Mouse (Mus musculus) Patski (cell line): ENCODE measurements around the gene Agbl3. TPM values are rescaled to one million over a fixed set of nuclear protein-coding genes. Genes with fewer than 3 reads are reported as not detected.

Source experiments
- ATAC-seq: fragments of 100-300 bp; one replicate; pipeline ENCODE4 v1.8.0; 2021
- CTCF ChIA-PET: fragments of 350-600 bp; sonication (Branson Sonifier 250); formaldehyde crosslinking; loops from one replicate; lab custom pipeline; 2022; ENCODE audit warnings: inconsistent platforms; lab: Charles Lee
- POLR2A ChIA-PET: fragments of 350-600 bp; sonication (Branson Sonifier 250); formaldehyde crosslinking; loops from one replicate; lab custom pipeline; 2022; ENCODE audit warnings: antibody characterized with exemption, inconsistent platforms; lab: Charles Lee
- DNase-seq: peaks from one replicate; pipeline ENCODE4 v3.0.0-alpha.2; 2011; ENCODE audit warnings: low read depth, low spot score
- H3K27me3 ChIP-seq: fragments of 371-371 bp; one replicate; pipeline ENCODE4 v1.5.1; 2021
- CTCF ChIP-seq: fragments of 100-300 bp; IDR thresholded peaks from one replicate; pipeline ENCODE4 v1.5.1; 2021
- in situ Hi-C: fragments of 300-500 bp; cut with MboI; formaldehyde crosslinking; loops from 3 replicates; pipeline ENCODE4 v1.11.1; 2018; ENCODE audit warnings: low pct_unique_long_range_greater_than_20kb, mixed read lengths
- polyA plus RNA-seq: library from polyadenylated mRNA; unstranded; gene quantifications from one replicate; pipeline ENCODE4 v1.2.3, GENCODE M21; 2021

Agbl3 gene
- polyA plus RNA-seq, 1 experiment from 2014 or later = 8.5 TPM

DNA sequence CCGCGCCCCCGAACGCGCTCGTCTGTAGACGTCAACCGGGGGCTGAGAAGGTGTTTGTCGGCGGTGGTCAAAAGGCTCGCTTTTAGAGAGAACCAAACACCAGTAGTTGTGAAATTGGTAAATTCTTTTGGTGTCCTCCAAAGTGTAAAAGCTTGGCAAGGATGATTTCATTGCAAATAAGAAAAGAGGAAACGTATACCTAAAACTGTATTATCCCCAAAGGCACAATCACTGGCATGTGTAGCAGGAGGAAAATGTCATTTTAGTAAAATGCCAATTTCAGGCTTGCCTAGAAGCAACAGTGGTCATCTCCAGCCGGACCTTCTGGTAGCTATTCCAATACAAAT, 684 bp downstream of the Agbl3 start:
- in situ Hi-C loops = no loop called here
- H3K27me3 ChIP-seq = no peaks in the 10 kb centered on the region
- POLR2A ChIA-PET = interaction anchor here (0.7 to 1.8 kb wide), 4 partner anchors 14 to 201 kb away, joined by 3 to 6 read pairs (median 4); partner anchors contain the start of genes Cyren and Tmem140

DNA sequence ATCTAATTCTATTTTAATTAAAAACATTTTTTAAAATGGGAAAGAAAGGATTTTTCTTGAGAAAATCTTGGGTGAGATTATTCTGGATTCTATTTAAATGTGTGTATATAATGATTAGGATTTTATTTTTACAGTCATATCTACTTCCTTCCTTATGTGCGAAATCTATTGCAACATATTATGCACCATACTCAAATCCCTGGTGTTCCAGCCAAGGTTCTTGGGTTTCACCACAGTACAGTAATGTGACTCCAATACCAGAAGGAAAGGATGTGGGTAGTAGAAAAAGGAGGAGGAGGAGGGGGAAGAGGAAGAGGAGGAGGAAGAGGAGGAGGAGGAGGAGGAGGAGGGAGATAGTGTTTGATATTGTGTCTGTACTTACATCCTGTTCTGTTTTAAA, 2.3 kb downstream of the Agbl3 start:
- DNase-seq (no peak), ATAC-seq (no peak)
- ChIA-PET POLR2A (no interaction called here), CTCF (no interaction called here)
- in situ Hi-C loops = no loop called here
- no peaks in the 10 kb centered on the region for H3K27me3 ChIP-seq
- no peak for TF ChIP-seq CTCF

More for the DNA sequence above, 684 bp downstream of the Agbl3 start:
- DNase-seq (no peak), ATAC-seq (no peak)
- no peak for TF ChIP-seq CTCF
- CTCF ChIA-PET = interaction anchor here (1.1 to 2.2 kb wide), 4 partner anchors 14 to 130 kb away, joined by 3 to 10 read pairs (median 4); partner anchors contain the start of genes Cyren and Wdr91

DNA sequence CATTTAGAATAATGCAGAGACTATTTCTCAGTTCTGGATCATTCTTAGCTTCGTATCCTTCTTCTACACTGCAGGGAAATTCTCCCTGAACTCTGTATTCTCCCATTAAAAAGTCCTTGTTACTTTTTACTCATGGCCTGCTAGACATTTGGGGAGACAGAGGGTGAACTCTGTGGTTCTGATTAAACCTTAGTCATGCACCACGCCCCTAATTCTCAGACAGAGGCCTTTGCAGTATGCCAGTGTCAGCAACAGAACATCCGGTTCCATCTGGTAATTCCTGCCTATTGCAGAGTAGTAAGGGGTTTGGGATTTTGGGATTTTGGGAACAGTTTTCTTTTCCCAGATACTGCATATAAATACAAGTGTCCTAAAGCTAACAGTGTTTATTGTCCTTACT, 16.6 kb downstream of the Agbl3 start:
- H3K27me3 ChIP-seq = no peaks in the 10 kb centered on the region
- TF ChIP-seq CTCF = no peak
- ChIA-PET POLR2A (no interaction called here), CTCF (no interaction called here)
- in situ Hi-C loops = no loop called here
- peak; percentile 44 for ATAC-seq
- DNase-seq = no peak

DNA sequence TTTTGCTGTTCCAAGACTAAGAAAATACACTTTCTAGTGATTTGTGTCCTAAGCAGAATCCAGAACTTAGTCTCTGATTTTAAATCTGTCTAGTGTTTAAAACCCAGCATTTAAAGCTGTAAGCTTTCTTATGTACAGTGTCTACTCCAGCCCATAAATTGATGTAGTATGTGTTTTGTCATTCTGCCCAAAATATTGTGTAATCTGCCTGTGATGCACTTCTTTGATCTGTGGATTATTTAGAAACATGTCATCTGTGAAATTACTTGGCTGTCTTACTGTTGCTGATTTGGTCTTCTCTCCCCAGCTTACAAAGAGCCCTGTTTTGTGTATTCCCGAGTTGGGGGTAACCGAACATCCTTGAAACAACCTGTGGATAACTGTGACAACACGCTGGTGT, 17.7 kb downstream of the Agbl3 start:
- H3K27me3 ChIP-seq = no peaks in the 10 kb centered on the region
- in situ Hi-C loops = no loop called here
- ChIA-PET POLR2A (no interaction called here), CTCF (interaction anchor here (0.9 kb wide), 1 partner anchor 13 kb away, joined by 3 read pairs; no protein-coding TSS in a partner anchor)
- ATAC-seq (no peak), DNase-seq (no peak)
- TF ChIP-seq CTCF = no peak

DNA sequence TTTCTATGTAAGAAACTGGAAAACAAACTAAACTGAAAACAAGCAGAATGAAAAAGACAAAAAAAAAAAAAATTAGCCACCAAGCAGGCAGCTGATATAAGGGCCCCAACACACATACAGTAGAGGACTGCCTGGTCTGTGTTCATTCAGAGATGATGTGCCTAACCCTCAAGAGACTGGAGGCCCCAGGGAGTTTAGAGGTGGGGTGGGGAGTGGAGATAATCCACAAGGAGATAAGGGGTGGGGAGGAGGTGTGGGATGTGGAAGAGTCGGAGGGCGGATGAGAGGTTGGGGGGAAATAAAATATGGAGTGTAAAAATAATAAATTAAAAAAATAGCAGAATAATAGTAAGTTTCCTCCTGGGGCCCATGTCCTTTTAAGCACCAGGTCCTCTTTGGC, 25.4 kb downstream of the Agbl3 start:
- TF ChIP-seq CTCF = no peak
- in situ Hi-C loops = no loop called here
- no peaks in the 10 kb centered on the region for H3K27me3 ChIP-seq
- no peak for ATAC-seq
- ChIA-PET CTCF (interaction anchor here (1.9 kb wide), 1 partner anchor 10 kb away, joined by 5 read pairs; no protein-coding TSS in a partner anchor), POLR2A (no interaction called here)
- no peak for DNase-seq

DNA sequence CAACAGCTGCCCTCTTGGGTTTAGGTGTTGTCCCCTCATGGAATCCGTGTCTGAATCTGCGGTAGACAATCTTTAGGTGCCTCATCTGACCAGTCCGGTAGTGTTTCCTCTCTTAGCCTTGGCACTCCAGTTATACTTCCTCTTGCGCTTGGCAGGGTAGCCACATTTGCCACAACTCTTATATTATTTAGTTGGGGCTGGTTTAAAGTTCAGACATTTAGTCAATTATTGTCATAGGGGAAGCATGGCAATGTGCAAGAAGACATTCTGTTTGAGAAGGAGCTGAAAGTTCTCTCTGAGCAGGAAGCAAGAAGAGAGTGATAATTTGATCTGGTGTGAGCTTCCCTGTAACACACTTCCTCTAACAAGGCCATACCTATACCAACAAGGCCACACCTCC, 30.4 kb downstream of the Agbl3 start:
- POLR2A ChIA-PET = interaction anchor here (0.6 kb wide), 1 partner anchor 17 kb away, joined by 3 read pairs; no protein-coding TSS in a partner anchor
- CTCF ChIA-PET = no interaction called here
- ATAC-seq (no peak), DNase-seq (no peak)
- in situ Hi-C loops = no loop called here
- TF ChIP-seq CTCF = no peak
- no peaks in the 10 kb centered on the region for H3K27me3 ChIP-seq

DNA sequence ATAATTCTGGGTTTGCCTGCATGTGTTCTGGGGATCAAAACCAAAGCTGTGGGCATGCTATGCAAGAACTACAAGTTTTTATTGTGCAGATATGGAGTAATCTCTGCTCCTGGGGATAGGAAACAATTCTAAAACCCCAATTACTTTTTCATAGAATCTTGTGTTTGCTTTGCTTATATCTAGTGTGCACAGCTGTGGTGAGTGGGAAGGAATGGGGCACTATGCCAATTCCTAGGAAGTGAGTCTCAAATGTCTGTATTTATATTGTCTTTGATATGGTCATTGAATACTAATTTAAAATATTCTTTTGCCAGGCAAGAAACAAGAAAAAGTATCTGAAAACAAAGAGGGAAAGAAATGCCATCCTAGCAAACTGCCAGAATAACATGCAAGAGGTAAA, 44.2 kb downstream of the Agbl3 start:
- no peak for TF ChIP-seq CTCF
- H3K27me3 ChIP-seq = no peaks in the 10 kb centered on the region
- ChIA-PET CTCF (no interaction called here), POLR2A (no interaction called here)
- in situ Hi-C loops = no loop called here
- ATAC-seq (no peak), DNase-seq (no peak)

DNA sequence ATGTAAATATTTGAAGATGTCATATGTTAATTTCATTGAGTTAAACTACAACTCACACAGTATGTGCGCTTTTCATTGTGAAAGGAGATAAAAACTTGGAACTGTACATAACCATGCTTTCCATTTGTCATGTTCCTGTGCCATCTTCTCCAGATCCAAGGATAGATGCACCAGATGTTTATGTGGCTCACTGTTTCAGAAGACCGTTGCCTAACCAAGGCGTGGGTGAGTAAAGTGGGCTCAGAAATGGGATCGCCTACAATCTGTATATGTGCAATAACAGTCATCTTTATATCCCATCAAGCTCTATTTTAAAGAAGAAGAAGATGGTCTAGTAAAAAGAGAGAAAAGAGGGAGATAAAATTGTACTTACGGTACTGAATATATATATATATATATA, 52.1 kb downstream of the Agbl3 start:
- no peak for TF ChIP-seq CTCF
- ChIA-PET POLR2A (no interaction called here), CTCF (no interaction called here)
- no peaks in the 10 kb centered on the region for H3K27me3 ChIP-seq
- in situ Hi-C loops = no loop called here
- ATAC-seq (no peak), DNase-seq (no peak)

DNA sequence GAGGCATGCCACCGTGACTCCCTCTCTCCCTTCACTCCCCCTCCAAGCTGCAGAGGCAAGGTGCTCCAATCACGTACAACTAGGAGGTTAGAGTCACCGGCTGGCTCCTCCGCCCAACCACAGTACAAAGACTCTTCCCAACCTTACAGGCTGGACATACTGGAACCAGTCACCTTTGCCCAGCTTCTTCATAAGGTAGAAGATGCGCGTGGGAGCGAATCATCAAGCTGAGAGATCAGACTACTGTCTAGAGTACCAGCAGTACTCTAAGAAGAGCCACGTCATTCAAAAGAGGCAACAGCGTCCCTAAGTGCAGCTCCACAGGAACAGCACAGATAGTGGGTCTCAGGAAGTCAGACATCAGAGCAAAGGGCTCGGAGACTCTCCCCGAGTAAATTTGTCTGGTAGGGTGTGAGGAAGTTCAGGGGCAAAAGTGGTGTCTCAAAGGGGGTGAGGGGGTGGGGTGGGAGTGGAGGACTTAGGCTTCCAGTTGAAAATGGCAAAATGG, 81.4 kb downstream of the Agbl3 start:
- no peak for TF ChIP-seq CTCF
- ChIA-PET CTCF (no interaction called here), POLR2A (interaction anchor here (1.3 kb wide), 1 partner anchor 81 kb away, joined by 6 read pairs; the partner anchor contains the start of gene Agbl3)
- ATAC-seq (no peak), DNase-seq (no peak)
- H3K27me3 ChIP-seq = no peaks in the 10 kb centered on the region
- in situ Hi-C loops = no loop called here

DNA sequence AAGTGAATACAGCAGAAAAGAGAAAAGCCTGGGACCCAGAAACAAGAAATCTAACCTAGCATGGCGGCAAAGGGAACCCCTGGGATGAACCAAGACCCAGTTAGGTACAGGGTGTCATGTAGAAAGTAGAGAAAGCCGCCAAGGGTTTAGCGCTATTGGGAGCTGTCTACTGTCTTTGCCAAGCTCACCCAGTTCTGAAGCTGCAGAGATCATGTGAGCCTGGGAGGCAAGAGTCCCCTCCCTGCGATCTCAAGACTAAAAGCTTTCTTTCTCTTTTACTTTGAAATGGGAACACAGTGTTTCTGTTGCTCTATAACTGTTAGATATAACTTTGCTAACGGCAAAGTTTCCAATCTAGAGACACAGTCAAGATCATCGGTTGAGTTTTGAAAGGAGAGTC, 82.1 kb downstream of the Agbl3 start:
- ChIA-PET POLR2A (interaction anchor here (0.8 to 1.3 kb wide), 3 partner anchors 15 to 263 kb away, joined by 3 to 6 read pairs (median 3); partner anchors contain the start of genes Agbl3 and Cyren), CTCF (interaction anchor here (0.9 to 1.3 kb wide), 2 partner anchors 15 to 379 kb away, joined by 3 to 8 read pairs; partner anchors contain the start of gene Cyren)
- peak; percentile 44 for ATAC-seq
- H3K27me3 ChIP-seq = no peaks in the 10 kb centered on the region
- in situ Hi-C loops = no loop called here
- TF ChIP-seq CTCF = no peak
- no peak for DNase-seq

DNA sequence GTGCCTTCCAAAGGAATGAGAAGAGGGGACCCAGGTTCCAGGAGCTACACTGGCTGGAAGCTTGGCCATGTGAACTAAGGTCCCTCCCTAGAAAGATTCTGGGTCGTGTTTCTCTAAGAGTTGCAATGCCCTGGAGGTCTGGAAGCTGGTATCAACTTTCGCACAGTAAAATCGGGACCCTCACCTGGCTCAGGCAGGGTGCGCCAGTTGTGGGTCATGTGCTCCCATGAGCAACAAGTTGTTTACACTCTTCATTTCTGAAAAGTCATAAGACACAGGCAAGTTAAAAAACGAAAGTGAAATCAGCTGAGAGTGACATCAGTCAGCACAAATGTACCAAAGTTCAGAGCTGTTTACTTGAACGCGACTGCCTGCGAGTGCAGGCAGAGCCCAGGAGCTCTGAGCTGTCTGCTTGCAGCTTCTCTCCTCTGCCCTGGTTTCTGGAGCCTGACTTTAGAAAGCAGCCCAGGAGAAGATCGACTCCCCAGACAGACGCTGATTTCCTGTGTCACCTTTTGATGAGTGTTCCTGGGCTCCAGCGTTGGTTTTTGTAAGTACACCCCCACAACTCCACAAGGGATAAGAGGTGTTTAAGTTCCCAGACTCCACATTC, 82.7 kb downstream of the Agbl3 start, which contains the start of gene Tmem140:
Gene Tmem140, plus strand, starts transcription at position 356 of the 613 bp plus-strand sequence.
- POLR2A ChIA-PET = interaction anchor here (0.8 to 1.3 kb wide), 3 partner anchors 15 to 264 kb away, joined by 3 to 6 read pairs (median 3); partner anchors contain the start of genes Agbl3 and Cyren
- CTCF ChIA-PET = interaction anchor here (0.9 to 1.3 kb wide), 2 partner anchors 15 to 380 kb away, joined by 3 to 8 read pairs; partner anchors contain the start of gene Cyren
- H3K27me3 ChIP-seq = no peaks in the 10 kb centered on the region
- ATAC-seq (peak; percentile 66), DNase-seq (peak; percentile 44)
- in situ Hi-C loops = no loop called here
- TF ChIP-seq CTCF = no peak
